Mouse (Mus musculus) liver, embryonic 11.5 days (tissue): ENCODE measurements at regions not wholly inside any gene's neighbourhood (a gene's known extent, or its start where the extent isn't known, plus 50 kb on each side); places are given as distances from the start of the nearest gene placed in this dataset.

Experiments used
- ATAC-seq: fragments of 200-750 bp; cut with Nextera tagmentation; replicated peaks from 2 replicates; pipeline ENCODE4 v1.8.0; 2017; ENCODE audit warnings: moderate number of reproducible peaks, mild to moderate bottlenecking, moderate TSS enrichment, moderate library complexity; ENCODE audit not compliant: low FRiP score
- DNase-seq: peaks from one replicate; pipeline ENCODE4 v3.0.0-alpha.2; 2017; ENCODE audit warnings: low spot score
- H3K27ac ChIP-seq: fragments of 300-500 bp; sonication (generic); 2 replicates; pipeline ENCODE4 v1.5.1; 2014; ENCODE audit warnings: mild to moderate bottlenecking, low read depth, low read length, control low read depth
- H3K27me3 ChIP-seq: fragments of 300-500 bp; sonication (generic); replicated peaks from 2 replicates; pipeline ENCODE4 v1.6.1; 2014; ENCODE audit warnings: low read length, mixed read lengths; ENCODE audit not compliant: control insufficient read depth, insufficient read depth
- H3K36me3 ChIP-seq: fragments of 300-500 bp; sonication (generic); 2 replicates; pipeline ENCODE4 v1.6.1; 2014; ENCODE audit warnings: mild to moderate bottlenecking, low read length, moderate library complexity, mixed read lengths; ENCODE audit not compliant: control insufficient read depth, insufficient read depth
- H3K4me1 ChIP-seq: fragments of 300-500 bp; sonication (generic); replicated peaks from 2 replicates; pipeline ENCODE4 v1.6.1; 2014; ENCODE audit warnings: low read length, mixed read lengths; ENCODE audit not compliant: control insufficient read depth, insufficient read depth
- H3K4me2 ChIP-seq: fragments of 300-500 bp; sonication (generic); 2 replicates; pipeline ENCODE4 v1.6.1; 2014; ENCODE audit warnings: mild to moderate bottlenecking, control low read depth, moderate library complexity
- H3K4me3 ChIP-seq: fragments of 300-500 bp; sonication (generic); 2 replicates; pipeline ENCODE4 v1.5.1; 2014; ENCODE audit warnings: low read depth, low read length, control low read depth
- H3K9ac ChIP-seq: fragments of 300-500 bp; sonication (generic); 2 replicates; pipeline ENCODE4 v1.6.1; 2014; ENCODE audit warnings: low read depth, low read length, control low read depth
- H3K9me3 ChIP-seq: fragments of 300-500 bp; sonication (generic); 2 replicates; pipeline ENCODE4 v1.6.1; 2016; ENCODE audit warnings: low read length, inconsistent platforms, mixed read lengths; ENCODE audit not compliant: control insufficient read depth
- WGBS: fragments of 180-500 bp; shearing (Covaris S2); extraction: QIAGEN DNeasy Blood & Tissue Kit; methylation state at CpG from one replicate; pipeline ENCODE4 v1.1.7; 2014; 5-methylcytosine and 5-hydroxymethylcytosine counted together

GRCm38 (mm10) chr10:38147421-38147820 is 674.2 kb downstream of the Rfpl4b start:
- WGBS, result 73% methylated on average over 2 of the region's 2 CpGs
- H3K4me1 ChIP-seq, result no peaks in the 10 kb centered on the region
- no peak for DNase-seq
- H3K27me3 ChIP-seq, result no peaks in the 10 kb centered on the region
- no peak overlapping the region for H3K9ac ChIP-seq
- H3K4me3 ChIP-seq, result no peak overlapping the region
- H3K9me3 ChIP-seq, result no peaks in the 10 kb centered on the region
- H3K27ac ChIP-seq, result no peak overlapping the region
- no peak for ATAC-seq
- H3K4me2 ChIP-seq, result no peak overlapping the region
- H3K36me3 ChIP-seq, result no peaks in the 10 kb centered on the region

GRCm38 (mm10) chr10:38139196-38139595 is 682.4 kb downstream of the Rfpl4b start:
- Histone ChIP-seq H3K4me1 (no peaks in the 10 kb centered on the region), H3K36me3 (no peaks in the 10 kb centered on the region), H3K27ac (no peak overlapping the region), H3K9ac (no peak overlapping the region), H3K4me3 (no peak overlapping the region), H3K9me3 (no peaks in the 10 kb centered on the region), H3K27me3 (no peaks in the 10 kb centered on the region), H3K4me2 (no peak overlapping the region)
- DNase-seq (no peak), ATAC-seq (no peak)

GRCm38 (mm10) chr10:38121911-38122573 is 699.5 kb downstream of the Rfpl4b start:
- no peak for DNase-seq

GRCm38 (mm10) chr10:38118601-38119000 is 703.0 kb downstream of the Rfpl4b start:
- no peak for ATAC-seq
- WGBS, result 69% methylated on average over 1 of the region's 1 CpGs
- H3K4me3 ChIP-seq, result no peak overlapping the region
- no peaks in the 10 kb centered on the region for H3K4me1 ChIP-seq
- H3K27me3 ChIP-seq, result no peaks in the 10 kb centered on the region
- H3K9ac ChIP-seq, result no peak overlapping the region
- H3K36me3 ChIP-seq, result no peaks in the 10 kb centered on the region
- H3K27ac ChIP-seq, result no peak overlapping the region
- no peak overlapping the region for H3K4me2 ChIP-seq
- DNase-seq, result no peak
- H3K9me3 ChIP-seq, result no peaks in the 10 kb centered on the region

More at GRCm38 (mm10) chr10:38121911-38122573, 699.5 kb downstream of the Rfpl4b start:
- Histone ChIP-seq H3K27me3 (no peaks in the 10 kb centered on the region), H3K9me3 (no peaks in the 10 kb centered on the region), H3K9ac (no peak overlapping the region), H3K36me3 (no peaks in the 10 kb centered on the region), H3K4me1 (no peaks in the 10 kb centered on the region), H3K4me2 (no peak overlapping the region), H3K4me3 (no peak overlapping the region), H3K27ac (no peak overlapping the region)
- no peak for ATAC-seq
- 72% methylated on average over 3 of the region's 3 CpGs for WGBS

- no peak for ATAC-seq
- H3K4me1 ChIP-seq, result no peaks in the 10 kb centered on the region
- H3K4me3 ChIP-seq, result no peak overlapping the region
- H3K9me3 ChIP-seq, result no peaks in the 10 kb centered on the region
- H3K36me3 ChIP-seq, result no peaks in the 10 kb centered on the region
- DNase-seq, result no peak
- no peak overlapping the region for H3K27ac ChIP-seq
- no peak overlapping the region for H3K9ac ChIP-seq
- 67% methylated on average over 1 of the region's 1 CpGs for WGBS
- H3K4me2 ChIP-seq, result no peak overlapping the region
- no peaks in the 10 kb centered on the region for H3K27me3 ChIP-seq
These were observed 705.1 kb downstream of the Rfpl4b start for GRCm38 (mm10) chr10:38116516-38116915.

GRCm38 (mm10) chr10:38114194-38114593 is 707.4 kb downstream of the Rfpl4b start:
- H3K27me3 ChIP-seq, result no peaks in the 10 kb centered on the region
- no peak overlapping the region for H3K27ac ChIP-seq
- ATAC-seq, result no peak
- H3K4me3 ChIP-seq, result no peak overlapping the region
- no peak overlapping the region for H3K9ac ChIP-seq
- WGBS, result 60% methylated on average over 2 of the region's 2 CpGs
- H3K36me3 ChIP-seq, result no peaks in the 10 kb centered on the region
- DNase-seq, result no peak
- H3K4me1 ChIP-seq, result no peaks in the 10 kb centered on the region
- H3K4me2 ChIP-seq, result no peak overlapping the region
- H3K9me3 ChIP-seq, result no peaks in the 10 kb centered on the region

- H3K27ac ChIP-seq, result no peak overlapping the region
- no peaks in the 10 kb centered on the region for H3K27me3 ChIP-seq
- no peaks in the 10 kb centered on the region for H3K36me3 ChIP-seq
- no peak overlapping the region for H3K4me3 ChIP-seq
- H3K4me2 ChIP-seq, result no peak overlapping the region
- DNase-seq, result no peak
- no peak for ATAC-seq
- H3K9me3 ChIP-seq, result no peaks in the 10 kb centered on the region
- WGBS, result 86% methylated on average over 6 of the region's 6 CpGs
- H3K4me1 ChIP-seq, result no peaks in the 10 kb centered on the region
- H3K9ac ChIP-seq, result no peak overlapping the region
These were observed 713.0 kb downstream of the Rfpl4b start for GRCm38 (mm10) chr10:38108591-38108990.

GRCm38 (mm10) chr10:38103570-38103969 is 718.0 kb downstream of the Rfpl4b start:
- no peak overlapping the region for H3K4me2 ChIP-seq
- ATAC-seq (no peak), DNase-seq (no peak)
- H3K9ac ChIP-seq, result no peak overlapping the region
- H3K9me3 ChIP-seq, result no peaks in the 10 kb centered on the region
- H3K4me1 ChIP-seq, result no peaks in the 10 kb centered on the region
- no peaks in the 10 kb centered on the region for H3K36me3 ChIP-seq
- no peaks in the 10 kb centered on the region for H3K27me3 ChIP-seq
- WGBS, result 64% methylated on average over 1 of the region's 1 CpGs
- H3K4me3 ChIP-seq, result no peak overlapping the region
- no peak overlapping the region for H3K27ac ChIP-seq

GRCm38 (mm10) chr10:38078521-38078920 is 743.1 kb downstream of the Rfpl4b start:
- no peaks in the 10 kb centered on the region for H3K36me3 ChIP-seq
- no peak overlapping the region for H3K4me2 ChIP-seq
- DNase-seq, result no peak
- H3K9me3 ChIP-seq, result no peaks in the 10 kb centered on the region
- H3K27ac ChIP-seq, result no peak overlapping the region
- H3K27me3 ChIP-seq, result no peaks in the 10 kb centered on the region
- WGBS, result 86% methylated on average over 2 of the region's 2 CpGs
- no peak overlapping the region for H3K9ac ChIP-seq
- no peak for ATAC-seq
- H3K4me3 ChIP-seq, result no peak overlapping the region
- H3K4me1 ChIP-seq, result no peaks in the 10 kb centered on the region
